In the genomic region with DNA sequence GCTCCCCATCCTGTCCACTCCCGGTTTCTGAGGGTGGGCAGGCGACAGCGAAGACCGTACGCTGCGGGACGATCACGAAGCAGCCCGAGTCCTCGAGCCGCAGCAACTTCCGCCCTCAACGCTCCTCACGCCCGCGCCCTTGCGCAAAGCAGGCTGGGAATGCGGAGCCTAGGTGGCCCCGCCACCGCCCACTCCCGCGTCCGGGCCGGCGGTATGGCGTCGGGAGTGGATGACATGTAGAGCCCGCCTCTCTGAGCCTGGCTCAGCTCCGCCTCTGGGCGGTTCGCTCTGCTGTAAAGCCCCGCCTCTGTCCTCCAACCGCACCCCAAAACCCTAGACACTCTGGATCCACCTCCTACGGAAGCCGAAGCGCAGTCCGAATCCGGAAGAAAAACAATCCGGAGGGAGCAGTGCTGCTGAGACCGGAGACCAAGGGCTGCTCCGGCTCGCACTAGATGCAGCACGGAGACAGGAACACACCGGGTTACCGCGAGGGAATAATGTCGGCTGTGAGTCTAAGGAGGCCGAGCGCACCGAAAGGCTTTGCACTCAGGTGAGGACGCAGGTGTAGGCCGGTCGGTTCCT, we compare ENCODE assay signal across 8 mouse cellular contexts. TPM values are rescaled to one million over a fixed set of nuclear protein-coding genes. Genes with fewer than 3 reads are reported as not detected.
DNase-seq lines count a peak whose midpoint lies in the region; ATAC-seq and TF ChIP-seq lines count a peak whose summit lies in the region.

Gene Inpp5k (plus strand): TSS at position 344 of the 585 bp plus-strand sequence.

- peak within 1 kb of the TSS; percentile 76 to 89 for H3K4me3 ChIP-seq in ES-E14 (ENCODE audit: insufficient read depth in 1 of 2, low read depth in 1 of 2, low read length in 2 of 2, poor library complexity in 1 of 2, severe bottlenecking in 1 of 2)
- H3K4me3 ChIP-seq in forebrain, embryonic 15.5 days = peak within 1 kb of the TSS; percentile 74
- peak within 1 kb of the TSS; percentile 94 for H3K4me3 ChIP-seq in lung, adult 2 months (replicated peaks; ENCODE audit: extremely low read depth, low read depth, low read length)

- intact Hi-C loops in heart, postnatal 25 days (cut with DNase I) = loop anchor here (5.0 kb wide), 1 partner anchor 47 kb away; the partner anchor contains the start of gene Crk

- in situ Hi-C loops in ES-E14 (cut with MboI; ENCODE audit: low sequenced_read_pairs in 2 of 2, unreplicated experiment in 2 of 2) = no loop called here

- TF ChIP-seq POLR2A in lung, adult 2 months (IDR thresholded peaks at IDR 0.05; ENCODE audit: borderline replicate concordance, extremely low read depth, low read depth, low read length) = peak; percentile 97

- peak within 1 kb of the TSS; percentile 82 for H3K9ac ChIP-seq in ES-E14 (ENCODE audit: insufficient read depth, low read depth, low read length, poor library complexity, severe bottlenecking)
- peak within 1 kb of the TSS; percentile 79 for H3K9ac ChIP-seq in forebrain, embryonic 15.5 days (replicated peaks)

- H3K4me2 ChIP-seq in forebrain, embryonic 15.5 days (replicated peaks) = peak within 1 kb of the TSS; percentile 68

- H3K4me1 ChIP-seq in ES-E14 (ENCODE audit: control insufficient read depth in 2 of 2, insufficient read depth in 2 of 2, low read length in 2 of 2, poor library complexity in 1 of 2) = peaks cover 0 to 7% of the 10 kb centered on the region in 2 experiments; a peak in 3 of 4 replicates
- peaks cover 25% of the 10 kb centered on the region for H3K4me1 ChIP-seq in forebrain, embryonic 15.5 days
- peaks cover 29% of the 10 kb centered on the region for H3K4me1 ChIP-seq in lung, adult 2 months (ENCODE audit: control insufficient read depth, insufficient read depth, low read length)

- H3K27me3 ChIP-seq in forebrain, embryonic 15.5 days = no peaks in the 10 kb centered on the region

- WGBS in forebrain, embryonic 15.5 days = under 1% methylated on average over 53 of the region's 53 CpGs
- WGBS in lung, adult 2 months = under 1% methylated on average over 53 of the region's 53 CpGs

- no peak for TF ChIP-seq CTCF in lung, adult 2 months (IDR thresholded peaks at IDR 0.05; ENCODE audit: insufficient read depth, low read length)

- no peaks in the 10 kb centered on the region for H3K9me3 ChIP-seq in ES-E14 (ENCODE audit: control insufficient read depth, insufficient read depth, low read depth, low read length)
- H3K9me3 ChIP-seq in forebrain, embryonic 15.5 days = no peaks in the 10 kb centered on the region

- peak; percentile 99 for ATAC-seq in forebrain, embryonic 15.5 days (replicated peaks)
- ATAC-seq in neutrophil, adult 5-6 weeks (ENCODE audit: extremely low read depth, insufficient number of reproducible peaks, low FRiP score, poor library complexity, severe bottlenecking) = peak; percentile 95

- H3K36me3 ChIP-seq in ES-E14 (ENCODE audit: control insufficient read depth, insufficient read depth, low read length, poor library complexity, severe bottlenecking) = peaks cover 13% of the 10 kb centered on the region
- H3K36me3 ChIP-seq in forebrain, embryonic 15.5 days = peaks cover 40% of the 10 kb centered on the region

- H3K27ac ChIP-seq in ES-E14 (ENCODE audit: insufficient read depth, low read depth, low read length, poor library complexity, severe bottlenecking) = peak within 1 kb of the TSS; percentile 16; the same call in 1 of the 2 replicates
- H3K27ac ChIP-seq in forebrain, embryonic 15.5 days (replicated peaks) = peak within 1 kb of the TSS; percentile 77

- DNase-seq in ES-E14 (ENCODE audit: low read depth, low spot score) = peak; percentile 96
- peak; percentile 98 for DNase-seq in cerebellum, adult 11-12 months
- DNase-seq in heart, postnatal 25 days (ENCODE audit: low spot score) = peak; percentile 98
- DNase-seq in layer of hippocampus, adult 18-20 months (ENCODE audit: low spot score in 2 of 2) = peak; percentile 98
- DNase-seq in lung, adult 2 months = peak; percentile 94
- peak; percentile 97 to 98 for DNase-seq in thymus, adult 18-20 months

TF ChIP-seq in ES-E14, 5 proteins besides CTCF, POLR2A, EP300 and RAD21:
- TF ChIP-seq CHD2 (IDR thresholded peaks at IDR 0.05; ENCODE audit: low read depth, low read length) = no peak
- no peak for TF ChIP-seq MAFK (IDR thresholded peaks at IDR 0.05; ENCODE audit: insufficient read depth, low read depth, low read length)
- TF ChIP-seq ZC3H11A (IDR thresholded peaks at IDR 0.05; ENCODE audit: borderline replicate concordance, low read depth, low read length) = no peak
- TF ChIP-seq HCFC1 (IDR thresholded peaks at IDR 0.05; ENCODE audit: borderline replicate concordance, insufficient read depth, low read length) = peak; percentile 64; the same call in 1 of the 2 replicates
- TF ChIP-seq ZNF384 (IDR thresholded peaks at IDR 0.05; ENCODE audit: low read depth, low read length) = no peak

RNA-seq across cellular contexts. Expression of gene Inpp5k, which starts in this region (rescaled TPM):
- 12.2 and 13.8 TPM in 2 replicates for total RNA-seq in ES-E14 (2012; rRNA removed)
- 47.2 and 47.4 TPM in 2 replicates for polyA plus RNA-seq in forebrain, embryonic 15.5 days (2015; fragmentation: Nextera tagmentation; extraction: Ambion mirVana)
- 10 to 100 TPM; 27.8 to 29.8 TPM for total RNA-seq in heart, postnatal 25 days (2021)
- 10 to 100 TPM; 40.2 to 45.2 TPM for total RNA-seq in layer of hippocampus, adult 18-20 months (2021)
- 96.6 and 130 TPM in 2 replicates for polyA plus RNA-seq in lung, adult 2 months (2012; rRNA removed)
- total RNA-seq in neutrophil, adult 5-6 weeks (2017) = 119 and 128 TPM in 2 replicates

Comparison
In these comparisons a context has a peak if more than half of its experiments do, and no peak if none do; other contexts are left out.
1. Peak in every context shown above with its lines: DNase-seq, ATAC-seq, H3K4me3 ChIP-seq and H3K27ac ChIP-seq.